Mouse (Mus musculus): Measurements from ENCODE around the gene Klf9.

Klf9 gene

GRCm38 (mm10) chr19:23163361-23163760 is 22.3 kb downstream of the Klf9 start:
- DNase-seq (ENCODE audit: low spot score in 2 of 2), result no peak

GRCm38 (mm10) chr19:23164651-23165240 is 23.7 kb downstream of the Klf9 start:
- DNase-seq (ENCODE audit: low spot score in 2 of 2), result no peak

DNA sequence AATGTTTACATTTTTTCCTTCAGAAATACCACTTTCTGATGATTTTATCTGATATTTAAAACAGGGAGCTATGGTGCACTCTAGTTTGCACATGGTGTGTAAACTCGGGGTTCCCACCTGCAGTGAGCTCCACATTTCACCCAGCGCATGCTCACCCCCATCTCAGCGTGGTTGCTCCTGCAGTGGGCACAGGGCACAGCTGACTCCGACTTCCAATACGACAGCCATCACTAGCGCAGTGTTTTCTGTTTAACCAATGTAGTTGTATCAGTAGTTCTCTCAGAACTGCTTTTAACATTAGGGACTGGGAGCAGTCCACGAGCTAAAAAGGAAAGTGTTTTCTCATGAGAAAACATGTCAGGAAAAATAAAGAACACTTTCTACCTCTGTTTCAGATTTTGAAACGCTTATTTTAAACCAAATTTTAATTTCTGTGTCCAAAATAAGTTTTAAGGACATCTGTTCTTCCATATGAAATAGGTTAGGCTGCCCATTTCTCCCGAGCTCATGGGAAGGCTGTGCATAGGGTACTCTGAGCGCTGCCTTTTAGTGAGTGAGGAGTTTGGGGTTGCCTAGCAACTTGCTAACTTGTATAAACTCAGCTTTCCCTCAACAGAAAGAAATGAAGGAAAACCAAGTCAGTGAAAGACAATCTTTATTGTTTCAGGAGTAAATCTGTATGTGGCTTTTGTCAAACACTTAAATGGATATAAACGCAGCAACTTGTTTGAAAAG is 25.7 kb downstream of the Klf9 start:
- no peak for DNase-seq (ENCODE audit: low spot score in 2 of 2)

- DNase-seq (ENCODE audit: low spot score in 2 of 2), result no peak
These were observed 28.1 kb downstream of the Klf9 start for GRCm38 (mm10) chr19:23168899-23169658.

GRCm38 (mm10) chr19:23169659-23170050 is 28.6 kb downstream of the Klf9 start:
- no peak for DNase-seq (ENCODE audit: low spot score in 2 of 2)

DNA sequence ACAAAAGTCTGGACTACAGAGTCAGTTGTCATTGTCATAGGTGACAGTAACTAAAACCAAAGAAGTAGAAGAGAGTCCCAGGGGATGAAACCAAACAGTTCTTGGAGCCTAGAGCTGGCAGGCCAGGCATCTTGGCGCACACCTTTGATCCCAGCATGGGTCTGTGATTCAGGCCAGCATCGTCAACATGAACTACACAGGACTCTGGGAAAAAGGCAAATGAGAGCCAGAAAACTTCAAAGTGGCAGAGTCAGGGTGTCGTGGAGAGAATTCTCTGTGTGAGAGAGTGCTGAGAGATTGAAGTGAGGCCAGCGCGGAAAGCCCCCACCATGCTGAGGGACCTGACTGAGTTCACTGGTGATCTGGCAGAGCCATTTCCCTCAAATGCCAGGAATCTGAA is 29.4 kb downstream of the Klf9 start:
- no peak for DNase-seq (ENCODE audit: low spot score in 2 of 2)

DNA sequence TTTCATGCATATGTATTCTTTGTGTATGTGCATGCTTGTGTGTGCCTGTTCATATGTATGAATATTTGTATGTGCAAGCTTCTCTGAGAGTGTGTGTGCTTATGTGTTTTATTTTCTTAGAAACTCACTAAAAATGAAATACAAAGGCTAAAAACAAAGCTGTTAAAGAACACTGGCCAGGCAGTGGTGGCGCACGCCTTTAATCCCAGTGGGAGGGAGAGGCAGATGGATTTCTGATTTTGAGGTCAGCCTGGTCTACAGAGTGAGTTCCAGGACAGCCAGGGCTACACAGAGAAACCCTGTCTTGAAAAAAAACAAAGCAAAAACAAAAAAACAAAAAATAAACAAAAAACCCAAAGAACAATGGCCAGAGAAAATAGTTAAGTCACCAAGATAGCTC is 30.1 kb downstream of the Klf9 start:
- DNase-seq (ENCODE audit: low spot score in 2 of 2), result no peak

DNA sequence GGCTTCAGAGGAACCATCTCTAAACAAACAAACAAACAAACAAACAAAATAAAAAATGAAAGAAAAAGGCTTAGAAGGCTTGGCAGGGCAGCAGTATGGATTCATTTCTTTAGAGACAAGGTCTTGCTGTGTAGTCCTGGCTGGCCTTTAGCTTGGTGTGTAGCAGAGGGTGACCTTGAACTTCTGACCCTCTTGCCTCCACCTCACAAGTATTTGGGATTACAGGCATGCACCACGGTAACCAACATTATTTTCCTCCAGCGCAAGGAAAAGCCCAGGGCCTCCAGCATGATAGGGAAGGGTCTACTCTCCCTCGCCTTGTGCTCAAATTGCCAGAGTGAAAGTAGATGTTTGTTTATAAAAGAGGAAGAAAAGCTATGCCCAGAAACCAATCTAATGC is 34.1 kb downstream of the Klf9 start:
- no peak for DNase-seq (ENCODE audit: low spot score in 2 of 2)

GRCm38 (mm10) chr19:23175511-23175910 is 34.5 kb downstream of the Klf9 start:
- DNase-seq (ENCODE audit: low spot score in 2 of 2), result no peak

GRCm38 (mm10) chr19:23178533-23178932 is 37.5 kb downstream of the Klf9 start:
- DNase-seq (ENCODE audit: low spot score in 2 of 2), result no peak

DNA sequence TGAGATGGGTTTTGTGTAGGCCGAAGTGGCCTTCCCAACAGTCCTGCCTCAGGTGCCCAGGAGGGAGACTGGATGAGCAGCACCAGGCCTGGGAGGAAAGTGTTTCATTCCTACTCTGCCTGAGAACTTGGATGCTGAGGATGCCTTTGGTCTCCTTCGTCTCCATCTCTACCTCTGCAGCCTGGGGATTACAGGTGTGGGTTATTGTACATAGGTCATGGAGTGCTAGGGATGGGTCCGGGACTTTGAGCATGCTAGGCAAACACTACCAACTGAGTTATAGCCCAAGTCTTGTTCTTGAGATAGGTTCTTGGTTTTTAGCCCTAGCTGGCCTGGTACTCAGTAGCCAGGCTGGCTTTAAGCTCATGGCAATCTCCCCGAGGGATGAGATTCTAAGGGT is 42.5 kb downstream of the Klf9 start:
- no peak for DNase-seq (ENCODE audit: low spot score in 2 of 2)

- DNase-seq (ENCODE audit: low spot score in 2 of 2), result no peak
These were observed 43.0 kb downstream of the Klf9 start for GRCm38 (mm10) chr19:23184068-23184467.

GRCm38 (mm10) chr19:23187732-23188131 is 46.7 kb downstream of the Klf9 start:
- no peak for DNase-seq (ENCODE audit: low spot score in 2 of 2)

- DNase-seq (ENCODE audit: low spot score in 2 of 2), result no peak
These were observed 48.0 kb downstream of the Klf9 start for GRCm38 (mm10) chr19:23188986-23189385.

- DNase-seq (ENCODE audit: low spot score in 2 of 2), result no peak
These were observed 48.7 kb downstream of the Klf9 start for GRCm38 (mm10) chr19:23189744-23190143.

- DNase-seq (ENCODE audit: low spot score in 2 of 2), result no peak
These were observed 50.5 kb downstream of the Klf9 start for GRCm38 (mm10) chr19:23191486-23191885.

DNA sequence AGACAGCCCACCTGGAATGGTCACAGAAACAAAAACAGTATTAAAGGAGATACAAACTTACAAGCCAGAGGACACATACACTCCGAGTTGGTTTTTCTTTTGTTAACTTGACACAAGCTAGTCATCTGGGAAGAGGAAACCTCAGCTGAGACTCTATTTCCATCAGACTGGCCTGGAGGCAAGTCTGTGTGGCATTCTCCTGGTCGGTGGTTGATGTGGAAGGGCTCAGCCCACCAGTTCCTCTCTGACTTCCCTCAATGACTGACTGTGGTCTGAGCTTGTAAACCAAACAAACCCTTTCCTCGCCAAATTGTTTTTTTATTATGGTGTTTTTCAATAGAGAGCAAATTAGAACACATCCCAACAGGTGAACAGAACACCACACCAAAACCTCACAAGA is 52.0 kb downstream of the Klf9 start:
- no peak for DNase-seq (ENCODE audit: low spot score in 2 of 2)

- no peak for DNase-seq (ENCODE audit: low spot score in 2 of 2)
These were observed 61.1 kb downstream of the Klf9 start for GRCm38 (mm10) chr19:23202106-23202505.

DNA sequence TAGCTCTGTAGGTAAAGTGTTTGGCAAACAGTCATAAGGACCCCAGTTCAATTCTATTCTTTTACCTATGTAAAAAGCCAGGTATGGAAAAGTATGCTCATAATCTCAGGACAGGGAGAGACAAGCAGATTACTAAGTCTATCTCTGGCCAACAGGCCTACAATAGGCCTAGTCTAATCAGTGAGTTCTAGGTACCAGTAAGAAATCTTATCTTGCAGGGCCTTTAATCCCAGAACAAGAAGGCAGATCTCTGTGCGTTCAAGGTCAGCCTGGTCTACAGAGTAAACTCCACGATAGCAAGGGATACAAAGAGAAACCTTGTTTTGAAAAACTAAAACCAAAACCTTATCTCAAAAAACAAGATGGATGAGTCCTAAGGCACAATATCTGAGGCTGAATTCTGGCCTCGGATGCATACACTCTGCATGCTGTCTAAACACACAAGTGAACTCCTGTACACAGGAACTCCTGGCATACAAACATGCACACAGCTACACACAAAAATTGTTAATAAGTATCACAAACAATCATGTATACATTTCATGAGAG is 62.6 kb downstream of the Klf9 start:
- no peak for DNase-seq (ENCODE audit: low spot score in 2 of 2)

DNA sequence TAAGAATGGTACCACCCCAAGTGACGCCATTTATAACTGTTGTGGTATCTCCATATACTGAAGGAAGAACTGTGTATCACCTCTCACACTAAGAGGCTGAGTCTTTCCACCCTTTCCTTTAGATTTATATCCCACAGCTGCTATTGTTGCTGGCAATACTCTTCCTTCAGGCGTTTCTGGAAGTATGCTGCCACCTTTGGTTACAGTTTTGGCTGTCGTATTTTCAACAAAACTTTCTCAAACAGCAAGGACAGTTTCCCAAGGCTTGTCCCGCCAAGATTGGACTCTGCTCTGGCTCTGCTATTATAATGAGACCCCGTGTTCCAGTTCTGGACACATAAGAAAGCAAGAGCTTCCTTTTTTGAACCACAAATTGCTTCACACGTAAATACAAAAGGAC is 70.3 kb downstream of the Klf9 start:
- no peak for DNase-seq (ENCODE audit: low spot score in 2 of 2)

- DNase-seq (ENCODE audit: low spot score in 2 of 2), result no peak
These were observed 73.3 kb downstream of the Klf9 start for GRCm38 (mm10) chr19:23214326-23214725.
